Mouse (Mus musculus): Measurements from ENCODE around the gene Apbb1ip.
"Not testable (repeated sequence)": the region's sequence is repeated elsewhere in the genome, so short reads cannot be mapped to it uniquely, and the experiment has no call there.

Gene Apbb1ip

GRCm38 (mm10) chr2:22816231-22816630 is 42.3 kb downstream of the Apbb1ip start:
- no peak for ATAC-seq (ENCODE audit: low TSS enrichment)

- no peak for ATAC-seq (ENCODE audit: low TSS enrichment)
These were observed 48.4 kb downstream of the Apbb1ip start for GRCm38 (mm10) chr2:22822293-22822692.

- ATAC-seq (ENCODE audit: low TSS enrichment) = no peak
These were observed 71.6 kb downstream of the Apbb1ip start for GRCm38 (mm10) chr2:22845514-22845913.

- ATAC-seq (ENCODE audit: low TSS enrichment) = no peak
These were observed 78.0 kb downstream of the Apbb1ip start for GRCm38 (mm10) chr2:22851900-22852299.

GRCm38 (mm10) chr2:22857501-22857900 is 83.6 kb downstream of the Apbb1ip start:
- ATAC-seq (ENCODE audit: low TSS enrichment) = peak; percentile 50; the same call in 1 of the 2 replicates

- ATAC-seq (ENCODE audit: low TSS enrichment) = no peak
These were observed 88.3 kb downstream of the Apbb1ip start for GRCm38 (mm10) chr2:22862194-22862593.

GRCm38 (mm10) chr2:22864394-22865037 is 90.6 kb downstream of the Apbb1ip start:
- peak; percentile 95 for ATAC-seq (ENCODE audit: low TSS enrichment)

GRCm38 (mm10) chr2:22865818-22866217 is 91.9 kb downstream of the Apbb1ip start:
- no peak for ATAC-seq (ENCODE audit: low TSS enrichment)

GRCm38 (mm10) chr2:22866894-22867424 is 93.1 kb downstream of the Apbb1ip start:
- no peak for ATAC-seq (ENCODE audit: low TSS enrichment)

- no peak for ATAC-seq (ENCODE audit: low TSS enrichment)
These were observed 99.3 kb downstream of the Apbb1ip start for GRCm38 (mm10) chr2:22873159-22873558.

GRCm38 (mm10) chr2:22874628-22875027 is 100.7 kb downstream of the Apbb1ip start:
- no peak for ATAC-seq (ENCODE audit: low TSS enrichment)

GRCm38 (mm10) chr2:22876614-22877013 is 102.7 kb downstream of the Apbb1ip start:
- no peak for ATAC-seq (ENCODE audit: low TSS enrichment)

GRCm38 (mm10) chr2:22878781-22879180 is 104.9 kb downstream of the Apbb1ip start:
- no peak for ATAC-seq (ENCODE audit: low TSS enrichment)

- ATAC-seq (ENCODE audit: low TSS enrichment) = not testable (repeated sequence)
These were observed 106.8 kb downstream of the Apbb1ip start for GRCm38 (mm10) chr2:22880726-22881125.

GRCm38 (mm10) chr2:22894932-22895281 is 121.0 kb downstream of the Apbb1ip start:
- peak; percentile 32; the same call in 1 of the 2 replicates for ATAC-seq (ENCODE audit: low TSS enrichment)

- ATAC-seq (ENCODE audit: low TSS enrichment) = peak; percentile 99
These were observed 121.7 kb downstream of the Apbb1ip start, which contains the start of gene Pdss1 for GRCm38 (mm10) chr2:22895282-22896273. TSS of gene Pdss1 (plus strand) at chr2:22895522.

- ATAC-seq (ENCODE audit: low TSS enrichment) = no peak
These were observed 130.1 kb downstream of the Apbb1ip start for GRCm38 (mm10) chr2:22903947-22904346.

GRCm38 (mm10) chr2:22914421-22914820 is 140.5 kb downstream of the Apbb1ip start:
- no peak for ATAC-seq (ENCODE audit: low TSS enrichment)

GRCm38 (mm10) chr2:22918651-22919050 is 144.8 kb downstream of the Apbb1ip start:
- ATAC-seq (ENCODE audit: low TSS enrichment) = no peak
